Mouse (Mus musculus): ENCODE data around the gene Fbxw4. TPM values are rescaled to one million over a fixed set of nuclear protein-coding genes. Genes with fewer than 3 reads are reported as not detected.
"Not testable (repeated sequence)": the region's sequence is repeated elsewhere in the genome, so short reads cannot be mapped to it uniquely, and the experiment has no call there.

Gene Fbxw4
- polyA plus RNA-seq, 1 experiment from 2014 or later, result 3.5 TPM

- Histone ChIP-seq H3K9ac (no peak overlapping the region), H3K4me3 (no peak overlapping the region), H3K36me3 (peaks cover 31% of the 10 kb centered on the region), H3K9me3 (replicated peaks) (no peaks in the 10 kb centered on the region), H3K4me2 (no peak overlapping the region), H3K27me3 (peaks cover 1% of the 10 kb centered on the region), H3K4me1 (replicated peaks) (peaks cover 3% of the 10 kb centered on the region; the same call in 1 of the 2 replicates), H3K27ac (peak overlapping the region; percentile 37; the same call in 1 of the 2 replicates)
- ATAC-seq (replicated peaks; ENCODE audit: insufficient number of reproducible peaks, insufficient read depth, low FRiP score, low read depth), result no peak; the same call in 1 of the 2 replicates
- 53% methylated on average over 6 of the region's 6 CpGs for WGBS
Observed at GRCm38 (mm10) chr19:45552187-45552586, 107.9 kb downstream of the Fbxw4 start.

GRCm38 (mm10) chr19:45549948-45550347 is 110.2 kb downstream of the Fbxw4 start:
- H3K27me3 ChIP-seq, result peaks cover 18% of the 10 kb centered on the region
- peaks cover 20% of the 10 kb centered on the region for H3K36me3 ChIP-seq
- peaks cover 3% of the 10 kb centered on the region for H3K4me1 ChIP-seq (replicated peaks)
- no peak overlapping the region for H3K4me3 ChIP-seq
- WGBS, result 65% methylated on average over 4 of the region's 4 CpGs
- no peak for ATAC-seq (replicated peaks; ENCODE audit: insufficient number of reproducible peaks, insufficient read depth, low FRiP score, low read depth)
- no peaks in the 10 kb centered on the region for H3K9me3 ChIP-seq (replicated peaks)
- H3K27ac ChIP-seq, result no peak overlapping the region
- H3K9ac ChIP-seq, result no peak overlapping the region
- H3K4me2 ChIP-seq, result no peak overlapping the region

- H3K36me3 ChIP-seq, result peaks cover 14% of the 10 kb centered on the region
- H3K4me3 ChIP-seq, result no peak overlapping the region
- ATAC-seq (replicated peaks; ENCODE audit: insufficient number of reproducible peaks, insufficient read depth, low FRiP score, low read depth), result no peak
- no peaks in the 10 kb centered on the region for H3K9me3 ChIP-seq (replicated peaks)
- H3K4me1 ChIP-seq (replicated peaks), result peaks cover 8% of the 10 kb centered on the region
- peaks cover 18% of the 10 kb centered on the region for H3K27me3 ChIP-seq
- no peak overlapping the region for H3K27ac ChIP-seq
- H3K9ac ChIP-seq, result no peak overlapping the region
- WGBS, result 83% methylated on average over 23 of the region's 23 CpGs
- no peak overlapping the region for H3K4me2 ChIP-seq
Observed at GRCm38 (mm10) chr19:45549128-45549915, 110.8 kb downstream of the Fbxw4 start.

GRCm38 (mm10) chr19:45548196-45548595 is 111.9 kb downstream of the Fbxw4 start:
- H3K27ac ChIP-seq; H3K9ac ChIP-seq; H3K4me2 ChIP-seq; H3K9me3 ChIP-seq (replicated peaks); H3K4me3 ChIP-seq; ATAC-seq (replicated peaks; ENCODE audit: insufficient number of reproducible peaks, insufficient read depth, low FRiP score, low read depth); H3K36me3 ChIP-seq: not testable (repeated sequence)
- peaks cover 10% of the 10 kb centered on the region for H3K4me1 ChIP-seq (replicated peaks)
- H3K27me3 ChIP-seq, result peaks cover 28% of the 10 kb centered on the region

- Histone ChIP-seq H3K9ac (peak overlapping the region; percentile 44), H3K27ac (no peak overlapping the region), H3K27me3 (peaks cover 59% of the 10 kb centered on the region), H3K36me3 (no peaks in the 10 kb centered on the region), H3K4me1 (replicated peaks) (peaks cover 19% of the 10 kb centered on the region), H3K4me2 (peak overlapping the region; percentile 82), H3K4me3 (peak overlapping the region; percentile 46), H3K9me3 (replicated peaks) (no peaks in the 10 kb centered on the region)
- ATAC-seq (replicated peaks; ENCODE audit: insufficient number of reproducible peaks, insufficient read depth, low FRiP score, low read depth), result peak; percentile 58
- under 1% methylated on average over 30 of the region's 30 CpGs for WGBS
Observed at GRCm38 (mm10) chr19:45544925-45545321, 115.2 kb downstream of the Fbxw4 start.

- Histone ChIP-seq H3K36me3 (no peaks in the 10 kb centered on the region), H3K9ac (peak overlapping the region; percentile 44), H3K4me3 (peak overlapping the region; percentile 46), H3K27ac (no peak overlapping the region), H3K9me3 (replicated peaks) (no peaks in the 10 kb centered on the region), H3K4me2 (peak overlapping the region; percentile 82), H3K4me1 (replicated peaks) (peaks cover 19% of the 10 kb centered on the region), H3K27me3 (peaks cover 65% of the 10 kb centered on the region)
- no peak; the same call in 1 of the 2 replicates for ATAC-seq (replicated peaks; ENCODE audit: insufficient number of reproducible peaks, insufficient read depth, low FRiP score, low read depth)
- WGBS, result 2% methylated on average over 22 of the region's 26 CpGs
Observed at GRCm38 (mm10) chr19:45544152-45544924, 115.8 kb downstream of the Fbxw4 start.

- peak overlapping the region; percentile 50 for H3K4me3 ChIP-seq
- no peaks in the 10 kb centered on the region for H3K36me3 ChIP-seq
- peaks cover 70% of the 10 kb centered on the region for H3K27me3 ChIP-seq
- peak overlapping the region; percentile 88 for H3K4me2 ChIP-seq
- H3K4me1 ChIP-seq (replicated peaks), result peaks cover 19% of the 10 kb centered on the region
- no peaks in the 10 kb centered on the region for H3K9me3 ChIP-seq (replicated peaks)
- 25% methylated on average over 3 of the region's 3 CpGs for WGBS
- ATAC-seq (replicated peaks; ENCODE audit: insufficient number of reproducible peaks, insufficient read depth, low FRiP score, low read depth), result no peak
- peak overlapping the region; percentile 43; the same call in 1 of the 2 replicates for H3K9ac ChIP-seq
- H3K27ac ChIP-seq, result no peak overlapping the region
Observed at GRCm38 (mm10) chr19:45542061-45542460, 118.1 kb downstream of the Fbxw4 start.

GRCm38 (mm10) chr19:45541409-45542041 is 118.6 kb downstream of the Fbxw4 start:
- no peaks in the 10 kb centered on the region for H3K9me3 ChIP-seq (replicated peaks)
- H3K9ac ChIP-seq, result peak overlapping the region; percentile 43
- peak overlapping the region; percentile 50 for H3K4me3 ChIP-seq
- no peak overlapping the region for H3K27ac ChIP-seq
- peaks cover 68% of the 10 kb centered on the region for H3K27me3 ChIP-seq
- H3K36me3 ChIP-seq, result no peaks in the 10 kb centered on the region
- under 1% methylated on average over 49 of the region's 58 CpGs for WGBS
- peaks cover 19% of the 10 kb centered on the region for H3K4me1 ChIP-seq (replicated peaks)
- peak; percentile 33 for ATAC-seq (replicated peaks; ENCODE audit: insufficient number of reproducible peaks, insufficient read depth, low FRiP score, low read depth)
- H3K4me2 ChIP-seq, result peak overlapping the region; percentile 88

- peak overlapping the region; percentile 88 for H3K4me2 ChIP-seq
- no peak overlapping the region for H3K27ac ChIP-seq
- peaks cover 63% of the 10 kb centered on the region for H3K27me3 ChIP-seq
- H3K4me1 ChIP-seq (replicated peaks), result peaks cover 19% of the 10 kb centered on the region
- no peaks in the 10 kb centered on the region for H3K9me3 ChIP-seq (replicated peaks)
- H3K4me3 ChIP-seq, result peak overlapping the region; percentile 50
- H3K36me3 ChIP-seq, result no peaks in the 10 kb centered on the region
- ATAC-seq (replicated peaks; ENCODE audit: insufficient number of reproducible peaks, insufficient read depth, low FRiP score, low read depth), result no peak
- WGBS, result 27% methylated on average over 8 of the region's 8 CpGs
- H3K9ac ChIP-seq, result no peak overlapping the region
Observed at GRCm38 (mm10) chr19:45540657-45541408, 119.3 kb downstream of the Fbxw4 start.

GRCm38 (mm10) chr19:45537505-45537904 is 122.6 kb downstream of the Fbxw4 start:
- ATAC-seq (replicated peaks; ENCODE audit: insufficient number of reproducible peaks, insufficient read depth, low FRiP score, low read depth), result no peak
- peaks cover 38% of the 10 kb centered on the region for H3K27me3 ChIP-seq
- H3K9ac ChIP-seq, result no peak overlapping the region
- H3K9me3 ChIP-seq (replicated peaks), result no peaks in the 10 kb centered on the region
- H3K4me3 ChIP-seq, result no peak overlapping the region
- H3K36me3 ChIP-seq, result no peaks in the 10 kb centered on the region
- H3K27ac ChIP-seq, result no peak overlapping the region
- peaks cover 17% of the 10 kb centered on the region for H3K4me1 ChIP-seq (replicated peaks)
- H3K4me2 ChIP-seq, result no peak overlapping the region
- WGBS, result 55% methylated on average over 1 of the region's 1 CpGs
